Mouse (Mus musculus): Measurements from ENCODE around the gene Npc2.

- TF ChIP-seq CTCF (IDR thresholded peaks at IDR 0.05; ENCODE audit: extremely low read depth, insufficient read depth, insufficient read length, insufficient replicate concordance) (no peak), POLR2A (IDR thresholded peaks at IDR 0.05; ENCODE audit: low read depth, low read length) (no peak)
Observed at GRCm38 (mm10) chr12:84802625-84803024, 29.7 kb upstream of the Npc2 start.
